Mouse (Mus musculus): ENCODE data around the gene Zdhhc25. TPM values are rescaled to one million over a fixed set of nuclear protein-coding genes. Genes with fewer than 3 reads are reported as not detected.

Gene Zdhhc25
- total RNA-seq, 2 experiments from 2014 or later: not detected

DNA sequence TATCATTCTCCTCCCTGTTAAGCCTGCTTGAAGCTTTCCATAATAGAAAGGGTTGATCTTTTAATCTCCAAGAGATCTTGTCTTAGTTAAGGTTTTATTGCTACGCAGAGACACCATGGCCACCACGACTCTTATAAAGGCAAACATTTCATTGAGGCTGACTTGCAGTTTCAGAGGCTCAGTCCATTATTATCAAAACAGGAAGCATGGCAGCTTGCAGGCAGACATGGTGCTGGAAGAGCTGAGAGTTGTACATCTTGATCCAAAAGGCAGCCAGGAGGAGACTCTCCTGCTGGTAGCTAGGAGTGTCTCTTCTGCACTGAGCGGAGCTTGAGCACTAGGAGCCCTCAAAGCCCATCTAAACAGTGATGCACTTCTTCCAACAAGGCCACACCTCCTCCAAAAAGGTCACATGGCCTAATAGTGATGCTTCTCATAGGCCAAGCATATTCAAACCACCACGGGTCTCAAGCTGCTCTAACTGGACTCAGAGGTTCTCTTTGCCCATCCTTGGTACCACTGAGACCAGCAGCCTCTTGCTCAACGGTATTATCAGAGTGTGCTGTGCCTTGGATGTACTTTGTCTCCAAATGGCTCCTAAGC, 26.9 kb downstream of the Zdhhc25 start:
- no peak for DNase-seq
- intact Hi-C loops (cut with DNase I): no loop called here

DNA sequence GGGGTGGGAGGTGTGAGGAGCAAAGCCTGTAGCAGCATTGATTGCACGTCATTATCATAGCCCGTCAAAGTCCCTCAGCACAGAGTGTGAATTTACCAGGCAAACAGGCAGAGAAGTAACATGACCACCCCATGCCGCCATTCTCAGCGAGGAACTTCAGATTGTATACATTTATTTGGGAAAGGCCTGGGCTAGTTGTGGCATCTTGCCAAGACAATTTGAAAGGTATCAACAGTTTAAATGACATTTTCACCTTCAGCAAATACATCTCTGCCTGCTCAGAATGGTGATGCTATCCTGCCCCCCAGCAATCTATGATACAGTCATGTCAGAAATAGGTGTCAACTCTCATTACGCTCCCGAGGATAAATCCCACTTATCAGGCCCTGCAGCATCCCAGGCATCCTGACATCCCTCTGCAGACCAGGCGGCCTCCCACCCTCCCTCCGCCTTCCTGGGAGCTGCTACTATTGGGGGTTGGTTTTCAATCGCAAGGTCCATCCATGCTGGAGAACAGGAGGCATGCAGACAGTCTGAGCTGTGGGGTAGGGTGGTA, 28.8 kb downstream of the Zdhhc25 start:
- no peak for DNase-seq
- intact Hi-C loops (cut with DNase I): no loop called here

DNA sequence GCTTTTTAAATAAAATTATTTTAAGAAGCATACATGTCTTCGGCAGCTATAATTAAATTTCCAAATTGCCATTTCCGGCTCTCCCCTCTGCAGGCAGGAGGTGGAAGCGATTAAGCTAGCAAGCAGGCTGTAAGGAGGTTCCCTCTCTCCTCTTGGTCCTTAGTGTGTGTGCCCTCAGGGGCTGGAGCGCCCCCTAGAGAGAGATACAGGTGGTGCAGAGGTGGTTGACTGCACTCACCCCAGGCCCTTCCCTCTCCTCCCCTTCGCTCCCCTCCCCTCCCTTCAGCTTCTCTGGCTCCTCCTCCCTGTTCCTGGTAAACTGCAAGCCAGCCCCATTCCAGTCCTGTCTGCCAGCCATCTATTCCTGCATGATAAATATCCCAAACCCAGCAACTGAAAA, 35.1 kb downstream of the Zdhhc25 start:
- intact Hi-C loops (cut with DNase I): no loop called here
- DNase-seq: no peak

DNA sequence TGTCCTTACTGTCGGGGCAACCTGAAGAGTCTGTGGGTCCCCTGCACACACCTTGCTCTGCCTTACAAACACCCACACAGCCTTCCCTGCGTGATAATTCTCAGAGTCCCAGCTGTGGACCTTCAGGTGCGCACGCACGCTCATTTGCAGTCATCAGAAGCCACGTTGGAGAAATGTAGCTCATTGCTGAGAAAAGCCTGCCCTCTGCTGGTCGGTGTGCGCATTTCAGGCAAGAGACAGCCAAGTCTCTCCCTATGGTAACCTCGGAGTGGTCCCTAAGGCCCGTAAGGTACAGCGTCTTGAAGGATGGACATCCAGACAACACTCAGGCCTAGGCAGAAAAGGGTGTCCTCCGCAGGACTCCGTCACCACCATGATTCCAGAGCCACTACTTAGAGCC, 50.9 kb downstream of the Zdhhc25 start:
- intact Hi-C loops (cut with DNase I): no loop called here
- peak; percentile 37 to 60 for DNase-seq

Other genes with a start within 250 kb of the Zdhhc25 start
- 10 to 100 TPM; 30.1 to 35.3 TPM for gene Brd1, start 133.9 kb downstream of the Zdhhc25 start, total RNA-seq (2021)
- gene Zbed4, start 151.4 kb downstream of the Zdhhc25 start, total RNA-seq (2021): 1 to 10 TPM; 7.9 to 8.1 TPM
- gene Alg12, start 219.0 kb downstream of the Zdhhc25 start, total RNA-seq (2021): 10 to 100 TPM in 1 of 2 experiments, 1 to 10 TPM in 1; 8.9 to 10.1 TPM
- 10 to 100 TPM; 16.5 to 27.9 TPM for gene Creld2, start 219.3 kb downstream of the Zdhhc25 start, total RNA-seq (2021)

Measured in heart, postnatal 36 days (tissue).